Mouse (Mus musculus) frontal cortex, adult 2 months (tissue): ENCODE data around the gene Camk1d. TPM values are rescaled to one million over a fixed set of nuclear protein-coding genes. Genes with fewer than 3 reads are reported as not detected.
"Not testable (repeated sequence)": the region's sequence is repeated elsewhere in the genome, so short reads cannot be mapped to it uniquely, and the experiment has no call there.

Experiments
- DNase-seq, 2 experiments: peaks; one replicate each; pipeline ENCODE4 v3.0.0; 2022; ENCODE audit warnings: low spot score in 1 of 2; ENCODE audit errors: extremely low spot score in 1 of 2
- polyA plus RNA-seq: library from polyadenylated mRNA; depleted of rRNA; stranded (reverse); fragments of >200 nt; gene quantifications from 2 replicates; pipeline ENCODE4 v1.2.3, GENCODE M21; 2012

Camk1d gene
- polyA plus RNA-seq, 1 experiment: 32.6 TPM

GRCm38 (mm10) chr2:5624379-5624778 lies 89.9 kb downstream of the Camk1d start:
- no peak for DNase-seq

GRCm38 (mm10) chr2:5618361-5618896 lies 95.9 kb downstream of the Camk1d start:
- DNase-seq: peak in 1 of 2 experiments; percentile 77

GRCm38 (mm10) chr2:5614896-5615295 lies 99.4 kb downstream of the Camk1d start:
- peak; percentile 72 to 87 for DNase-seq

GRCm38 (mm10) chr2:5614308-5614705 lies 100.0 kb downstream of the Camk1d start:
- DNase-seq: no peak

GRCm38 (mm10) chr2:5613651-5614307 lies 100.5 kb downstream of the Camk1d start:
- DNase-seq: peak in 1 of 2 experiments; percentile 31

GRCm38 (mm10) chr2:5611601-5612000 lies 102.7 kb downstream of the Camk1d start:
- no peak for DNase-seq

- peak in 1 of 2 experiments; percentile 61 for DNase-seq
Observed at GRCm38 (mm10) chr2:5610521-5610920, 103.8 kb downstream of the Camk1d start.

GRCm38 (mm10) chr2:5607920-5608841 lies 106.1 kb downstream of the Camk1d start:
- peak in 1 of 2 experiments; percentile 34 for DNase-seq

GRCm38 (mm10) chr2:5605849-5606248 lies 108.5 kb downstream of the Camk1d start:
- DNase-seq: no peak

GRCm38 (mm10) chr2:5602044-5602443 lies 112.3 kb downstream of the Camk1d start:
- no peak for DNase-seq

- DNase-seq: not testable (repeated sequence)
Observed at GRCm38 (mm10) chr2:5601243-5601642, 113.1 kb downstream of the Camk1d start.

- no peak for DNase-seq
Observed at GRCm38 (mm10) chr2:5600183-5600962, 113.9 kb downstream of the Camk1d start.

- DNase-seq: no peak
Observed at GRCm38 (mm10) chr2:5599713-5600112, 114.6 kb downstream of the Camk1d start.

- DNase-seq: peak in 1 of 2 experiments; percentile 57
Observed at GRCm38 (mm10) chr2:5598533-5598932, 115.8 kb downstream of the Camk1d start.

- peak in 1 of 2 experiments; percentile 51 for DNase-seq
Observed at GRCm38 (mm10) chr2:5596882-5597281, 117.4 kb downstream of the Camk1d start.

- DNase-seq: peak in 1 of 2 experiments; percentile 55
Observed at GRCm38 (mm10) chr2:5595356-5596191, 118.7 kb downstream of the Camk1d start.

GRCm38 (mm10) chr2:5592461-5593136 lies 121.7 kb downstream of the Camk1d start:
- DNase-seq: no peak

- DNase-seq: no peak
Observed at GRCm38 (mm10) chr2:5590074-5590473, 124.2 kb downstream of the Camk1d start.

GRCm38 (mm10) chr2:5589163-5589562 lies 125.2 kb downstream of the Camk1d start:
- peak in 1 of 2 experiments; percentile 57 for DNase-seq
